Mouse (Mus musculus) heart, embryonic 14.5 days (tissue): ENCODE data around the gene Setd5. TPM values are rescaled to one million over a fixed set of nuclear protein-coding genes. Genes with fewer than 3 reads are reported as not detected.

ENCODE experiments used
- ATAC-seq: fragments of 200-750 bp; cut with Nextera tagmentation; 2 replicates; pipeline ENCODE4 v1.8.0; 2017; ENCODE audit warnings: low read depth, moderate TSS enrichment; ENCODE audit not compliant: insufficient number of reproducible peaks, insufficient read depth, low FRiP score
- H3K27ac ChIP-seq, 2 experiments: fragments of 200-500 bp in 1 of 2; fragments of 300-500 bp in 1 of 2; sonication (generic) in 1 of 2; replicated peaks in 1 of 2; 2 replicates each; pipeline ENCODE4 v1.5.1; 2012 to 2014; ENCODE audit warnings: low read depth in 2 of 2, low read length in 2 of 2, control low read depth in 1 of 2, mild to moderate bottlenecking in 1 of 2, mixed read lengths in 1 of 2; ENCODE audit not compliant: control insufficient read depth in 1 of 2, insufficient read depth in 1 of 2
- H3K27me3 ChIP-seq: fragments of 300-500 bp; sonication (generic); 2 replicates; pipeline ENCODE4 v1.6.1; 2014; ENCODE audit warnings: mild to moderate bottlenecking, low read length, control low read depth; ENCODE audit not compliant: control insufficient read depth, insufficient read depth
- H3K36me3 ChIP-seq: fragments of 300-500 bp; sonication (generic); 2 replicates; pipeline ENCODE4 v1.6.1; 2014; ENCODE audit warnings: mild to moderate bottlenecking, control low read depth, low read length, mixed read lengths; ENCODE audit not compliant: control insufficient read depth, insufficient read depth
- H3K4me1 ChIP-seq, 2 experiments: fragments of 200-500 bp in 1 of 2; fragments of 300-500 bp in 1 of 2; sonication (generic) in 1 of 2; 2 replicates each; pipeline ENCODE4 v1.6.1; 2012 to 2014; ENCODE audit warnings: low read length in 2 of 2, control low read depth in 1 of 2, mixed read lengths in 1 of 2; ENCODE audit not compliant: control insufficient read depth in 2 of 2, insufficient read depth in 2 of 2
- H3K4me2 ChIP-seq: fragments of 300-500 bp; sonication (generic); 2 replicates; pipeline ENCODE4 v1.6.1; 2014; ENCODE audit warnings: mild to moderate bottlenecking, low read length
- H3K4me3 ChIP-seq, 2 experiments: fragments of 200-500 bp in 1 of 2; fragments of 300-500 bp in 1 of 2; sonication (generic) in 1 of 2; 2 replicates each; pipeline ENCODE4 v1.5.1; 2012 to 2014; ENCODE audit warnings: low read length in 2 of 2, mild to moderate bottlenecking in 2 of 2, control low read depth in 1 of 2, low read depth in 1 of 2, moderate library complexity in 1 of 2; ENCODE audit not compliant: control insufficient read depth in 1 of 2, insufficient read depth in 1 of 2
- H3K9ac ChIP-seq: fragments of 300-500 bp; sonication (generic); 2 replicates; pipeline ENCODE4 v1.6.1; 2014; ENCODE audit warnings: mild to moderate bottlenecking, low read length
- H3K9me3 ChIP-seq: fragments of 300-500 bp; sonication (generic); 2 replicates; pipeline ENCODE4 v1.6.1; 2016; ENCODE audit warnings: low read length, control low read depth; ENCODE audit not compliant: control insufficient read depth
- WGBS: fragments of 180-500 bp; shearing (Covaris S2); extraction: QIAGEN DNeasy Blood & Tissue Kit; methylation state at CpG from one replicate; pipeline ENCODE4 v1.1.7; 2014; 5-methylcytosine and 5-hydroxymethylcytosine counted together
- polyA plus RNA-seq: library from polyadenylated mRNA; unstranded; fragments of >200 nt; fragmentation: Nextera tagmentation; extraction: Ambion mirVana; gene quantifications from 2 replicates; pipeline ENCODE4 v1.2.1, GENCODE M21; 2014

The Setd5 gene
- polyA plus RNA-seq, 1 experiment from 2014 or later: 59.1 TPM

DNA sequence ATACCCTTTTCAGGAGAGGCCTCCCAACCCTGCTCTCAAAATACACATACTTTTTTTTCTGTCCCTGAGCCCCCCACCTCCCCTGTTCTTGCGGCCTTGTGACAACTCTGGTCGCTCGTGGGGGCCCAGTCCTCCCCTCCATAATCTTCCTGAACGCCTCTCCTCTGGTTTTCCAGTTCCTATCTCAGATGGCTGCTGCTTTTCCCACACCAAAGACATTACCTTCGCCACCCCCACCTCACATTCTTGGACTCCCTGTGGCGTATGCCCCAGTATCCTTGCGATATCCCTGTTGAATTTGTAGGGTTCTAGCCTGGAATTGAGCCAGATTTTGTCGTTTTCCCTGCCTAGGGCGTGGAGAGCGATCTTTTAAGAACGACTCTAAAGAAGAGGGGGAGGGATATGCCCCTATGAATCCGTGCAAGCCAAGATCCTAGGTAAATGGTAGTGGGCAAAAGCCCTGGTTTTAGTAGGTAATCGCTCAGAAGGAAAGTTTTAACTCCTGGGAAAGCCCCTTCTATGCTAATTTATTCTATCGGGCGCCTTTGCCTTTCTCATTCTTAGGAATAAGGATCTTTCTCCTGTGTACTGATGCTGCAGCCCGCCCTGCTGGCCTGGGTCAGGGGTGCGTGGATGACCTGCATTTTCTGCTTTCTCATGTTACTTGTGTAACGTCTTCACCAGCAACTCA lies 1.0 kb downstream of the Setd5 start:
- no peak for ATAC-seq
- peak overlapping the region; percentile 86 to 96 for H3K4me3 ChIP-seq
- peak overlapping the region; percentile 75 for H3K4me2 ChIP-seq
- peak overlapping the region; percentile 100 for H3K9ac ChIP-seq
- peak overlapping the region; percentile 93 to 98 for H3K27ac ChIP-seq
- H3K36me3 ChIP-seq: peaks cover 11% of the 10 kb centered on the region; the same call in 1 of the 2 replicates
- H3K4me1 ChIP-seq: peaks cover 3 to 50% of the 10 kb centered on the region in 2 experiments; a peak in 3 of 4 replicates
- 1% methylated on average over 18 of the region's 18 CpGs for WGBS
- H3K9me3 ChIP-seq: no peaks in the 10 kb centered on the region
- H3K27me3 ChIP-seq: no peaks in the 10 kb centered on the region

DNA sequence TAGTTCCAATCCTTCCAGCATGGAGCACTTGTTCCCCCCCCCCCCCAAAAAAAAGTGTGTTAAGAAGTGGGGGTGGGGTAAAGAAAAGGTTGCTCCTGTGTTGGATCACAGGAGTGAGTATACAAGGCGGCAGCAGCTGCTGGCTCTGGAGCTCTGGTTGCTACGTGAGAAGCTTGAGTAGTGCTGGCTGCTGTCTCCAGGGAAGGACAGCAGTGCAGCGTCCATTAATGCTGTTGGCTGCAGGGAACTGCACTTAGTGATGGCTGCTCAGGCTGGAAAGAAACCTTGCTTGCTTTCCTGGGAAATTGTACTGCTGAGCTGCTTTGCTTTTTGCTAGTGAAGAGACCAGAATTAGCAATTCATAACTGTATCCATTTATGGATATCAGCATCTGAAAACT lies 2.3 kb downstream of the Setd5 start:
- no peak for ATAC-seq
- no peaks in the 10 kb centered on the region for H3K9me3 ChIP-seq
- H3K4me2 ChIP-seq: peak overlapping the region; percentile 75
- WGBS: 2% methylated on average over 3 of the region's 3 CpGs
- peaks cover 12% of the 10 kb centered on the region; the same call in 1 of the 2 replicates for H3K36me3 ChIP-seq
- peaks cover 5 to 49% of the 10 kb centered on the region in 2 experiments; a peak in 3 of 4 replicates for H3K4me1 ChIP-seq
- H3K27ac ChIP-seq: peak overlapping the region; percentile 9 to 41; a peak in 1 of 4 replicates
- no peaks in the 10 kb centered on the region for H3K27me3 ChIP-seq
- peak overlapping the region; percentile 22 to 96 for H3K4me3 ChIP-seq
- H3K9ac ChIP-seq: peak overlapping the region; percentile 100

DNA sequence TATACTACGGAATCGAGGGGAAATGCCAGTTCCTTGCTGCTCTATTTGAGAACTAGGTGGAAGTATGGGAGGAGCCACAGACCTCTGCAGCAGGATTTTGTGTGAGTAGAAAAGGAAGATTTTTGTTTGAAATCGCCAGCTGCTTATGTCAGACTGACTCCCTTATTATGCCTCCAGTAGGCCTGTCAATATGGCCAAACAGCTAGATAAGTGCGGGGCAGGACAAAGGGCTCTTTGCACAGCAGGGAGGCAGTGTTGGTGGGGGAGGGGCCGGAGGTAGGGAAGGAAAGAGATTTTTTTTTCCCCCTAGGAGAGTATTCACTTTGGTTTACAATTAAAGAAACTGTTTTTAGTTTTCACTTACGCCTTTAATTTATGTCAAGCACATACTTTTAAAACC lies 5.1 kb downstream of the Setd5 start:
- Histone ChIP-seq H3K36me3 (peaks cover 15% of the 10 kb centered on the region; the same call in 1 of the 2 replicates), H3K4me2 (peak overlapping the region; percentile 53), H3K9me3 (no peaks in the 10 kb centered on the region), H3K9ac (peak overlapping the region; percentile 39), H3K4me3 (peak overlapping the region in 1 of 2 experiments; percentile 7; a peak in 2 of 4 replicates), H3K27ac (peak overlapping the region in 1 of 2 experiments; percentile 44; a peak in 2 of 4 replicates), H3K4me1 (peaks cover 3 to 45% of the 10 kb centered on the region in 2 experiments; a peak in 3 of 4 replicates), H3K27me3 (no peaks in the 10 kb centered on the region)
- ATAC-seq: no peak
- WGBS: 11% methylated on average over 6 of the region's 6 CpGs

DNA sequence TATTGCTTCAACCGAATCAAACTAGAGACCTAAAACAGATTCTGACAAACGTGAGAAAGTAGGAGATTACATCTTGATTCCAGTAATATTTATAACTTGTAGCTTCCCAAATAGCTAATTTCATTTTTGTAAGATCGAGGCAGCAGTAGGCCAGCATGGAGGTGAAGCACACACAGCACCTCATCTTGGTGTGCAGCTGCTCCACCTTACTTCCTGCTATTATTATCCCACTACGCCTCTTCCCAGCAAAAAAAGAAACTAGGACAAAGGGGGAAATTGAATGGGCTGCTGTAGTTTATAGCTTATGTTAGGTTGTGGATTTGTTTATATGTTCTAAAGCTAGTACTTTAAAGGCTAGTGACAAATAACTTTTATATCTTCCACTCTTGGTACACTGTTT lies 7.4 kb downstream of the Setd5 start:
- no peak for ATAC-seq
- H3K27me3 ChIP-seq: no peaks in the 10 kb centered on the region
- WGBS: 46% methylated on average over 4 of the region's 4 CpGs
- no peak overlapping the region for H3K4me2 ChIP-seq
- peaks cover 19% of the 10 kb centered on the region; the same call in 1 of the 2 replicates for H3K36me3 ChIP-seq
- H3K9ac ChIP-seq: no peak overlapping the region
- peaks cover 3 to 36% of the 10 kb centered on the region in 2 experiments; a peak in 3 of 4 replicates for H3K4me1 ChIP-seq
- no peaks in the 10 kb centered on the region for H3K9me3 ChIP-seq
- H3K27ac ChIP-seq: peak overlapping the region in 1 of 2 experiments; percentile 37; a peak in 1 of 4 replicates
- no peak overlapping the region for H3K4me3 ChIP-seq

DNA sequence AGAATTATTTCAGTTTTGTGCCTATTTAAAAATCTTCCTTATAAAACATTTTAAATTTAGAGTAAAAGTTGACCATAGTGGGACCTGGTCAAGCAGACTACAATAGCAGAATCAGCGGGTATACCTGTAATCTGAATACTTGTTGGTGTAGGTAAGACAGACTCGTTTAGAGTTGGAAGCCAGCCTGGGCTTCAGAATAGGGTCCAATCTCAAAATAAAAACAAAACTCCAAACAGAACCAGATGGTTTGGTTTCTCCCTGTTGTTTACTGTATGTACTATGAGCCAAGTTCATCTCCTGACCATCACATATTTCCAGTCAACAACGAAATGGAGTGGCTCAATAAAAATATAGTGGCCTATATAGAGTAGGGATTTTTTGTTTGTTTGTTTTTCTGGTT lies 16.0 kb downstream of the Setd5 start:
- no peak for ATAC-seq
- Histone ChIP-seq H3K4me2 (no peak overlapping the region), H3K36me3 (peaks cover 7% of the 10 kb centered on the region; the same call in 1 of the 2 replicates), H3K4me3 (no peak overlapping the region), H3K9ac (no peak overlapping the region), H3K27me3 (no peaks in the 10 kb centered on the region), H3K9me3 (no peaks in the 10 kb centered on the region), H3K27ac (no peak overlapping the region), H3K4me1 (peaks cover 0 to 14% of the 10 kb centered on the region in 2 experiments; a peak in 1 of 4 replicates)
- 80% methylated on average over 3 of the region's 3 CpGs for WGBS

DNA sequence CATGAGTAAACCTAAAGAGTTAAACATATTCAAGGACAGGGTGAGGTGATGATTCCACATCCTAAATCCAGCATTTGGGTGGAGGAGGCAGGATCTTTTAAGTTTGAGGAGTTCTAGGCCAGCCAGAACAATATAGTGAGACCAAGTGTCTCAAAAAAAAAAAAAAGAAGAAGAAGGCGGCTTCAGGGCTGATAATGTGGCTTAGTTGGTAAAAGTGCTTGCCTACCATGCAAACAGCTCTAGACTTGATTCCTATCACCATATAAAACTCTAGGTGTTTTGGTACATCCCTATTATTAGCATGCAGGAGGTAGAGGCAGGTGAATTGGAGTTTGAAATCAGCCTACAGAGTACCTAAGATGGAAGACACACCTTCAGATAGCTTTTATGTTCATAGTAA lies 18.4 kb downstream of the Setd5 start:
- no peaks in the 10 kb centered on the region for H3K9me3 ChIP-seq
- peaks cover 3 to 27% of the 10 kb centered on the region in 2 experiments for H3K4me1 ChIP-seq
- no peak overlapping the region for H3K9ac ChIP-seq
- H3K36me3 ChIP-seq: peaks cover 4% of the 10 kb centered on the region; the same call in 1 of the 2 replicates
- no peaks in the 10 kb centered on the region for H3K27me3 ChIP-seq
- no peak for ATAC-seq
- no peak overlapping the region for H3K4me2 ChIP-seq
- WGBS: 83% methylated on average over 1 of the region's 1 CpGs
- no peak overlapping the region for H3K27ac ChIP-seq
- H3K4me3 ChIP-seq: no peak overlapping the region

DNA sequence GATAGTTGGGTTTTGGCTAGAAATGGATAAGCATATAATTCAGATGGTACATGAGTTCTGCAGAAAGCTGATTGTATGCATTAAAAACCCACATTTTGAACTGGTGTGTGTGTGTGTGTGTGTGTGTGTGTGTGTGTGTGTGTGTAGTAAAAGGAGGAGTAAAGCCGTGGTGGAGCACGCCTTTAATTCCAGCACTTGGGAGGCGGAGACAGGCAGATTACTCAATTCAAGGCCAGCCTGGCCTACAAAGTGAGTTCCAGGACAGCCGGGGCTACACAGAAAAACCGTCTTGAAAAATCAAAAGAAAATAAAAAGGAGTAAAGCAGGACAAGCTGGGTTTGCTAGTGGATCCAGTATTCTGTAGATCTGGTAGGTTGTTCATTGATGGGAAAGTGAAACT lies 20.5 kb downstream of the Setd5 start:
- no peaks in the 10 kb centered on the region for H3K9me3 ChIP-seq
- H3K36me3 ChIP-seq: no peaks in the 10 kb centered on the region
- H3K4me3 ChIP-seq: no peak overlapping the region
- no peak for ATAC-seq
- H3K27me3 ChIP-seq: no peaks in the 10 kb centered on the region
- H3K4me2 ChIP-seq: no peak overlapping the region
- H3K9ac ChIP-seq: no peak overlapping the region
- peaks cover 3 to 33% of the 10 kb centered on the region in 2 experiments for H3K4me1 ChIP-seq
- H3K27ac ChIP-seq: no peak overlapping the region
- WGBS: 74% methylated on average over 5 of the region's 5 CpGs
